Mouse (Mus musculus) neural tube, postnatal 0 days (tissue): ENCODE results near the gene Car5a. TPM values are rescaled to one million over a fixed set of nuclear protein-coding genes. Genes with fewer than 3 reads are reported as not detected.

Experiments used
- microRNA-seq: library from miRNA; unstranded; fragments of <30 nt; microRNA quantifications from one replicate; pipeline ENCODE4, GENCODE M21; 2016
- polyA plus RNA-seq: library from polyadenylated mRNA; unstranded; fragments of >200 nt; fragmentation: Nextera tagmentation; extraction: Ambion mirVana; gene quantifications from 2 replicates; pipeline ENCODE4 v1.2.1, GENCODE M21; 2015

Gene Car5a
- polyA plus RNA-seq = 0.18 and 0.43 TPM in 2 replicates

DNA sequence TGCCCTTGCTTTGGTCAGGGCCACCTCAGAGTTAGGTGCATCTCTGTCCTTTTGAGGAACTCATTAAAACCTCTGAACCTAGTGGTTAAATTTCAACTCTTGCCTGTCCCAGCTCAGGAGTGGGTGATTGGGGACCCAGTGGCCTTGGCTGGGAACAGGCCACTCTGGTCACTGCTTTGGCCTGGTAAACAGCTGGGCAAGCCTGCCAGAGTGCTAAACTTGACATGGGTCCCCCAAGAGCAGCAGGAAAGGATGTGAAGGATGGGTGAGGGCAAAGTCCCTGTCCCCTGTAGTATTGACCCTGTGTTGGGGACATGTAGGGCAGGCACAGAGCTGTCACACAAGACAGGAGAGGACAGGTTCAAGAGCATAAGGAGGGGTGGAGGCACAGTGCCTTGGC lies at the start of gene Car5a:
Car5a (minus strand) TSS at position 74 of the 400 bp plus-strand sequence.

DNA sequence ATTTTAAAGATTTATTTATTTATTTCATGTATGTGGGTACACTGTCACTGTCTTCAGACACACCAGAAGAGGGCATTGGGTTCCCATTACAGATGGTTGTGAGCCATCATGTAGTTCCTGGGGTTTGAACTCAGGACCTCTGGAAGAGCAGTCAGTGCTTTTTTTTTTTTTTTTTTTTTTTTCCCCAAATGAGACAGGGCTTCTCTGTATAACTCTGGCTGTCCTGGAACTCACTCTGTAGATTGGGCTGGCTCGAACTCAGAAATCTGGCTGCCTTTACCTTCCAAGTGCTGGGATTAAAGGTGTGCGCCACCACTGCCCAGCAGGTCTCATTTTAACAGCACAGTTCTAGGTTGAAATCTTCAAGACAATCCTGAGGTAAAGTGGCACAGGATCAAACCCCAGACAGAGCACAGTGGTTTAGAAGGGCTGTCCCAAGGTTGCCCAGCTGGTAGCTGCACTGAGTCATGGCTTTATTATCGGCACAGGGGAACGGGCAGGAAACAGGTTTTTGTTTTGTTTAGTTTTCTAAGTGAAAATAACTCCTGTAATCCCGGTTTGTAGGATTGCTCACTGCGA lies 4.6 kb upstream of the Car5a start, which contains the start of gene Banp:
Banp (plus strand) TSS at position 529 of the 579 bp plus-strand sequence.

DNA sequence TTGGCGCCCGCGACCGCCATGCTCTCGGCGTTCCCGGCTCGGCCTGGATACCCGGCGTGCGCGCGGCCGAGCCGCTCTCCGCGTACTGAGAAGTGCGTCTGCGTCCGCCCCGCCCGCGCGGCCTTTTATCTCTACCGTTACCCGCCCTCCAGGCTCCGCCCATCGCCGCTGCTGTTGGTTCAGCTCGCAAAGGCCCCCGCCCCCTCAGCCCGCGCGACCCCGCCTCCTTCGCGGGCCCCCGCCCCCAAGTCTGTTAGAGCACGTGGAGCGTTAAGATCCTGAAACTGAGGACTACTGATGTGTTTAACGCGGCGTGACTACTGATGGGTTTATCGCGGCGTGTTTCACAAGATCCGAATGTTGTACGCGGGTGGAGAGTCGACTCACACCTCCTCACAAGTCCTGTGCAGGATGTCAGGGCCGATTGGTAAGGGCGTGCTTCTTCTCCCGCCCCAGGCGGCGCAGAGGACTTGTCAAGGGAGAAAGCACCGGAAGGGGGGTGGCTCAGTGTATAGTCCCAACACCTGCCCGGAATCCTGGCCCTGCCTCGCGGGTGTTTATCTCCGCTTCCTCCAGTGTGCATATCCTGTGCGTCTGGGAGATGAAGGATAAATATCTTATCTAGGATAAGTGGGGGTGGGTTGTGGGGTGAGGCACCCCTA lies 37.0 kb downstream of the Car5a start, which contains the start of gene Slc7a5:
Slc7a5 (minus strand) TSS at position 108 of the 662 bp plus-strand sequence.

Small RNA genes within 50 kb of the gene (microRNA-seq; reads per million reads assigned to microRNA genes)
- not detected for gene Mir7237

Other genes with a start within 250 kb of the Car5a start
- gene Jph3, start 215.3 kb downstream of the Car5a start, polyA plus RNA-seq = 122 and 135 TPM in 2 replicates
- 27.7 and 36.6 TPM in 2 replicates for gene Klhdc4, start 115.3 kb downstream of the Car5a start, polyA plus RNA-seq
- 49.4 and 57.1 TPM in 2 replicates for gene Slc7a5, start 37.2 kb downstream of the Car5a start, polyA plus RNA-seq
- gene Banp, start 4.8 kb upstream of the Car5a start, polyA plus RNA-seq = 21.7 and 26.2 TPM in 2 replicates